Mouse (Mus musculus) kidney, postnatal 14 days (tissue): ENCODE measurements around the gene Wipi1.
"Not testable (repeated sequence)": the region's sequence is repeated elsewhere in the genome, so short reads cannot be mapped to it uniquely, and the experiment has no call there.

Source experiments
- DNase-seq: peaks from one replicate; pipeline ENCODE4 v3.0.0; 2022; ENCODE audit warnings: mixed read lengths

The Wipi1 gene

DNA sequence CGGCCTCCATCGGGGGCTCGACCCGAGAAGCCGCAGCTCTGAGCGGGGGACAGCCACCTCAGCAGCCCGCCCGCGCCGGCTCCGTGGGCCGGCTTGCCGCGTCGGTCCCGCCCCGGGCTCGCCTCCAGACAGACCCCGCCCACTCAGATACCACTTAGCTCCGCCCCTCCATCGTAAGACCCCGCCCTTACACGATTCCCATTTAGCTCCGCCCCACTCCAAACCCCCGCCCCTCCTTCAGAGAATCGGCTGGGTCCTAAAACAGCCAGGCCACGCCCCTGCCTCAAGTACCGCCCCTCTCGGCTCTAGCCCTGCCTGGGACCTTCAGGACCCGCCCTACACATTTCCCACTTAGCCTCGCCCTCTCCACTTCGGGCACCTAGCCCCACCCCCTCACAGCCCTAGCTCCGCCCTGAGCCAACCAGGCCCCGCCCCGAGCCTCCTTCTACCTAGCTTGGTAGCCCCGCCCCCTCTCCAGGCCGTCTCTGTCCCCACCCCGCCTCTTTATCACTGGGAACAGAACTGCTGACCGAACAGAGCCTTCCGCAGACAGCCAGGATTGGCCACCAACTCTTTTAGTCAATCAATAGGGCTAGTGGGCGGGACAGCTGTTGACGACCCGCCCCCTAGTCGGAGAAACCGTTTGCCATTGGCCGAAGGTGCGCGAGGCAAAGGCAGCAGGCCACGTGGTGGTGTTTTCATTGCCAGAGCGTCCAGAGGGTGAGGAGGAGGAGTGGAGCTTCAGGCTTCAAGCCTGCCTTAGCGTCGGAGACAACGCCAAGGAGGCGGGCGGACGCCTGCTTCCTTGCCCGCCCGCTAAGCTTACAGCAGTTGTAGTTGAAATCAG lies at the start of gene Wipi1:
Wipi1 (minus strand) TSS at position 665 of the 847 bp plus-strand sequence.
- peak; percentile 100 for DNase-seq

DNA sequence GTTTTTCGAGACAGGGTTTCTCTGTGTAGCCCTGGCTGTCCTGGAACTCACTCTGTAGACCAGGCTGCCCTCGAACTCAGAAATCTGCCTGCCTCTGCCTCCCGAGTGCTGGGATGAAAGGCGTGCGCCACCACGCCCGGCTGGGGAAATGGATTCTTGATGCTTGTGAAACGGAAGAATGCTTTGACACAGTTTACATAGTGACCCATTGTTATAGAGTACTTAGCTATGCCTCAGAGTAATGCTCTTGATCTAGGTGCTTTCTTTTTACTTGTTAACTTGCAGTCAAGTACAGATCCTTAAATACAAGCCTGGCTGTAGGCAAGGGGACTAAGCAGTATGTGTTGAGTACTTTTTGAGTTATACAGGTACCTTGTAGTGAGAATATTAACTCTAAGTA lies 48.8 kb upstream of the Wipi1 start:
- not testable (repeated sequence) for DNase-seq

DNA sequence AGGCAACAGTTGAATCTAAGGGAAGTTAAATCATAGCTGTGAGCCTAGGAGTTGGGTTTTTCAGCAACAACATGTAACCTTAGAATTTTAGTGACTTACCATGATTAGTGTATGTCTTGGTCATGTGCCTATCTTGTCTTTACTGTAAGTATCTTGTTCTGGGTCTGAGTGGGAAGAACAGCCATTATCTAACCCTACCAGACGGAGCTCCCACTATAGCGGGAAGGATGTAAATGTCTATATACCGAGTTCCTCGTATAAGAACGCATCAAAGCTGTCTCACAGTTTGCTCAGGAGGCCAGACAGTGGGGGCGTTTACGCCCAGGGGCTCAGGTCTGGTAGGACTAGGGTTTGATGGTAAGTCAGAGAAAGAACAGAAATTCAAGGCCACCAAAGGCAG lies 44.5 kb upstream of the Wipi1 start:
- DNase-seq = no peak

DNA sequence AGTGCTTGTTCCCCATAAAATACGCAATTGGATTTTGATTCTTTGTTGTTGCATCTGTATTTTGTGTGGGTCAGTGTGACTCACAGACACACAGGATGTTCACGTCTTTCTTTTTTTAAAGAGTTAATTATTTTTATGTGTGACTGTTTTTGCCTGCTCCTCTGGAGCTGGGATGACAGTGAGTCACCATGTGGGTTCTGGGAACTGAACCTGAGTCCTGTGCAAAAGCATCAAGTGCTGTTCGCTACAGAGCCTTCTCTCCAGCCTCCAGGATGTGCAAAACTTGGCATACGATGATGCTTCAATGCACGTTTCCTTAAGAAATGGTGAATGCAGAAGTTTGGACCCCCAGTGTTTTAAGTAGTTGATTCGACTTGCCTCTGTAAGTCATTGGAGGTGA lies 42.8 kb upstream of the Wipi1 start:
- no peak for DNase-seq

DNA sequence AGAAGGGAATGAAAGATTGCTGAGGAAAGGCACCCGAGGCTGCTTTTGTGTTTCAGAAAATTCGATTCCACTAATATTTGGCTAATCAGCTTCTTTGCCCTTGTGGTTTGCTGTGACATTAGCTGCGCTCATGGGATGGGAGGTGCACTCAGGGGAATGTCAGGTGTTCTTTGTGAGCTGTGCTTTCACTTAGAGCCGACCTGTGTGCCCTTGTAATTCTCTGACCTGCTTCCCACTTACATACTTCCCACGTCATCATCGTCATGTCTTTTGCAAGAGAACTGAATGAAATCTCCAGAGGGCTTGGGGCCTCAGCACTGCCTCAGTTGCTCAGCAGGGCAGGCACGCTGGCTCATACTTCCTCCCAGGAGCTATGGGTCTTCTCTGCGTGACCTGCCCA lies 41.4 kb upstream of the Wipi1 start:
- no peak for DNase-seq

DNA sequence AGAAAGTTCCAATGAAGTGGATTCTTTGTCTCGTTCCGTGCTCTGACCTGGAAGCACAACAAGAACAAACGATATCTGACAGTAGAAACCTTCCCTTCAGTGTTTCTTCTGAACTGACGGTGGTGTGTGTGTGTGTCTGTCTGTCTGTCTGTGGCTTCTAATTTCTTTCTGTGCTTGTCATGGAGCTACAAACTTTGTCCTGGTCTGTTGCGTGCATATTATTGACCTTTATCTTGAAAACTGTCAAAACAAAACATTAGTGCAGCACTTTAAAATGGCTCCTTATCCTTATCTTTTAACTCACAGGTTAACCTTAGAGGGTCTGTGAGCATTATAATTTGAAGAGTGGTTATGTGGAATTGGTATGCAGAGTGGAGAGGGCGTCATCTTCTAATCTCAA lies 40.7 kb upstream of the Wipi1 start:
- DNase-seq = no peak

DNA sequence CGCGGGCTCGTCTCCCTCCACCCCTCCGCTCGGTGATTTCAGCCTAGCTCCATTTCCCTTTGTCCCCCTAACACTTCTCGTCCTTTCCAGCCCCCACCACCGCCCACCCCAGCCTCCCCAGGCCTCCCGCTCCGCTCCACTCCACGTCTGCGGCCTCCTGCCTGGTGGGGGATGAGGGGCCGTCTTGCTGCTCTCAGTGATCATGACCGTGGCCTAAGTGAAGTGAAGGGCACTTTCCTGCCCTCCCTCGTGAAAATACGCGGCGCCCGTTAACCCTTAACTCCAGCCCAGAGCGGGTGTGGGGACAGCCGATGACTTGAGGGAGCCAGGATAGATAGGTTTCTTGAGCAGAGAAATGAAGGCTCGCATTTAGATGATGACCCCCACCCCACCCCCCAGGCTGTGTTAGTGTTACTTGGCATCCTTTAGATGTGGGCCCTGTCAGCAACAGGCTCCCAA lies 39.8 kb upstream of the Wipi1 start:
- DNase-seq = peak; percentile 57

DNA sequence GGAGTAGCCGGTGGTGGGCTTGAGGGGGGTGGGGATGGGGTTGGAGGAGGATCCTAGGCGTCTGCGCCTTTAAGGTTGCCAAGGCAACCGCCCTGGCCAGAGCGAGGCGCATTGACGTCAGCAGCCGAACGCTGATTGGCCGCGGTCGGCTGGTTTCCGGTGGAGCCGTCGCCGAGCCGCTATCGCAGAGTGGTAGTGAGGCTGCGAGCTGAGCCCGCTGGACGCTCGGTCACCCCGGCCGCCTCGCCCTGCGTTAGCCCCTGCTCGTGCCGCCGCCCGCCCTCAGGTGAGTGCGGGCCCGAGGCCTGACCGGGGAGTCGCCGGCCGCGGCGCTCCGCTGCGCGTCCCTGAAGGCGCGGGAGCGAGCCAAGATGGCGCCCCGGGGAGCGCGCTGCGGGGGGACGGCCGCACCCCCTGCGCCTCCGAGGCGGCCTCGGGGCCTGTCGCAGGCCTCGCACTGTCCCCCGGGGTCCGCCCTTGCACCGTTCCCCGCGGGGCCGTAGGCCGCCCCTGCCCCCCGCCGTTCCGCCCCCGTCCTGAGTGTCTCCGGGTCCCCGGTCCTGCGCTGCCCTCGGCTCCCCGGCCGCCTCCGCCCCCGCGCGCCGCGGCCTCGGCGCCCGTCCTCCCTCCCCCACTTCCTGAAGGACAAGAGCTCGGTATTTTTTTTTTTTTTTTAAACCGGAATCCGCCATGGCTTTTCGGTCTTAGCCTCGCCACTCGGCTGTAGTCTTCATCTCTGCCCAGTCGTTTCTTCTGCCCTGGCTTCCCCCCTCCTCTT lies 39.2 kb upstream of the Wipi1 start:
- peak; percentile 97 for DNase-seq

DNA sequence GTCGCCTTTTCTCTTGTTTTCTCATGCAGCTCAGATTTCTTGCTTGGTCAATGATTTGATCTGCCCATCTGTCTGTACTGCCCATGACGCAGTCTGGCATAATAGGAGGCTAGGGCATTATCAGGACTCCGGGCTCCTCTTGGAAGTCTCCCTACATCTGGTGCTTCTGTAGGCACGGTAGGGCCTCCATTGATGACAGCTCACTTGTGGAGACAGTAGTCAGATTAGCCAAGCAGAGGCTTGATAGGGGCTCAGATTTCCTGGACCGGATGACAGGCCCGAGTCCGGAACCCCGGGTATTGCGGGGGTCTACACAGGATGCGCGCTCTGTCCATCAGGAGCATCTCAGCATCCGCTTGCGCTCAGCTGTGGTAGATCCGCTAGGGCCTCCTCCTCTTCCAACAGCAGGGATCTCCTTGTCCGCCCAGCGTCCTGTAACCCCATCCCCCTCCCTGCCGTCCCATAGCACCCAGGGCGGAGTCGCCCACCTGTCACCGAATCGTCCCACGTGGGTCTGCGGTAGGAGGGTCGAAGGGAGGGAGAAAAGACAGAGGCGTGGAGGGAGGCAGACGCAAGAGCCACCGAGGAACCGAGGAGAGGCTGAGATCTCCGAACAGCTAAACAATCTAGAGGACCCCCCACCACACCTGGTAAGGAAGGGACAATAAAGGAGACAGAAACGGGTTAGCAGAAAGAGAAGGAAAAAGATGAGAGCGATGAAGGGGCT lies 38.4 kb upstream of the Wipi1 start:
- DNase-seq = peak; percentile 84

DNA sequence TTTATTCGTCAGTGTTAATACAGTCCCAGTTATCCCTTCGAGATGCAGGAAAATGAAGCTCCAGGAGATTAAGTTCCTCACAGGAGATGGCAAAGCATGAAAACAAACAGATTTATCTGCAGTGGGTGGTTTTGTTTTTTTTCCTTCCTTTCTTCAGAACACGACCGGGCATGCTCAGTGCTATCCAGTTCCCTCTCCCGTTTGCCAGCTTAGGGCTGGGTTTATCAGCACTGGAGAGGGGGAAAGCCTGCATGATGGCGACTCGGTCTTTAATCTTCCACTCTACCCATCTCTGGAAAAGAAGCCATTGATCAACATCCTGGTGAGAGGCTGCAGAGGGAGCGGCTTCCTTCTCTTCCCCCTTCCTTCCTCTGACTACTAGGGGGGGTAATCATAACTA lies 37.4 kb upstream of the Wipi1 start, which contains the start of gene Prkar1a:
Prkar1a (plus strand) TSS at position 200 of the 400 bp plus-strand sequence.
- DNase-seq = no peak

DNA sequence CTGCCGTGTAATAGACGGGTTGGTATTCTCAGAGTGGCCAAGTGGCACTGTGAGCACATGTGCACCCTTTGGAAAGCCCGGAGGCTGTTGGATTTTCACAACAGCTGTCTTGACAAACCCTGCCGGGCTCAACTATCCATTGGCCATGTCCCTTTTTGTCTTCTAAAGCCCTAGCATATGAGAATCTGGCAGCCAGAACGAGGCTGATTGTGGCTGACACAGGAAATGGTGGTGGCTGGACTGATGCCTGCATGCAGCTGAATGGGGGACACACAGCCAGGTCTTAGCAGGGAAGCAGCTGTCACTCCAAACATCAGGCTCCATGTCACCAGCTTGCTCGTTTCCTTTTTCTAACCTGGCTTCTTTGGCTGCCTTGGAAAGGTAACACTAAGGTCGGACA lies 36.7 kb upstream of the Wipi1 start:
- DNase-seq = peak; percentile 62

DNA sequence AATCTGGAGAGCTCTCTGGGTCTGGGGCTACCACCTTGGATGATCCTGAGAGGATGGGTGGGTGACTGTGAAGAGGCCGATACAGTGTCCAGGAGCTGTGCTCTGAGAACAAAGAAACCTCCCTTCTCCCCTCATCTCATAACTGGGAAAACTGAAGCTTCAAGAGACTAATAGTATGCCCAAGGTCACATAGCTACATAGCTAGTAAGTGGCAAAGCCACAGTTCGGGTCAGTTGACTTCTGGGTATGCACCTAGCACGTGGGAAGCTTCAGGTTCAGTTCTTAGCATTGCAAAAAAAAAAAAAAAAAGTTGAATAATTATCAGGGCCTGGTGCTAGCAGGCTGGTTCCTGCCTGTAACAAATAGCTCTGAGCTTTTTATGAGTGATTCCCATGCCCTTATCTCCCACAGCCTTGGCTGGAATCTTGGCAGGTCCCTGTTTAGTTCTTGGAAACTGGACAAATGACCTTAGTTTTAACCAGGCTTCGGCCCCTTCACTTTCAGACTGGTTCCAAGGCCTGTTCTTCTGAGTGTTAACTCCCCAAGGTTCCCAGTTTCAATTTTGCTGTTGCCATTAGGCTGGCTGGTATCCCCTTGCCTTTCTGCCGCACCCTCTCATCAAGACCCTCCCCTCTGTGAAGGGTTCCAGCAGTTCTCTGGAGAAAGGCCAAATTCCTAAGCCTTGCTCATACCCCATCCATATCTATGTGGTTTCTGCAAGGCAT lies 29.9 kb upstream of the Wipi1 start:
- DNase-seq = peak; percentile 61

DNA sequence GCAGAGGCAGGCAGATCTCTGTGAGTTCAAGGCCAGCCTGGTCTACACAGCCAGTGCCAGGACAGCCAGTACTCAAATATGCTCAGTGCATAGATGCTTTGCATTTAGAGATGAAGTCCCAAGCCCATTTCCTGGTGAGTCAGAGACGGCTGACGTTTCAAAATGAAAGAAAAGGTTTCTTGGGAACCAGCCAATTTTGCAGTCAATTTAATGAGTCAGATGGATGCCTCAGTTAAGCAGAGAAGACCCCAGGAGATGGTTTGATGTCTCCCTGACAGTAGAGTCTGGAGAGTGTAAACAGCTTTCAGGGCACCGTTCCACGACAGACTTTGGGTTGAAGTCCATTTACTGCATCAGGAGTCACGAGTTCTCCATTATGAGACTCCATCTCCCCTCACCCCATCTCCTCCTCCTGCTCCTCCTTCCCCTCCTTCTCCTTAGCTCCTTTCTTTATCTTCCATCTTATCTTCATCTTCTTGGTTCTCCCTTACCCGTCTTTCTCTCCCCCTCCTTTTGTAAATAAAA lies 24.2 kb upstream of the Wipi1 start:
- no peak for DNase-seq

DNA sequence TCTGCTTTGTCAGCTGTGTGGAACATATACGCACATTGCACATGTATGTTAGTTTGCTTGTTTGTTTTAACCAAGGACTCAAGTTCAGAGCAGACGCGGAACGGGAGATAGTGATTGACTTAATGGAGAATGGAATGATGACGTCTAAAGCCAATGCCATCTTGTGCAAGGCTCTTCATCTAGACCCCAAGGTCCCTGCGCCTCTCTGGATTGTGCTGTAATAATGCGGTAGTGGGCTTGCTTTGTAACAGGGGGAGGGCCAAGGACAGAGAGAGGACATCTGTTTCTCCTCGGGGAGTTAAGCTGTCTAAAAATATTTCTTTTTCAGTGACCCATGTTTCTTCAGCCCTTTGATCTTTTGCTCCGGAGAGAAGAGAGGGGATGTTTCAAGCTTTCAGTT lies 23.2 kb upstream of the Wipi1 start:
- no peak for DNase-seq

DNA sequence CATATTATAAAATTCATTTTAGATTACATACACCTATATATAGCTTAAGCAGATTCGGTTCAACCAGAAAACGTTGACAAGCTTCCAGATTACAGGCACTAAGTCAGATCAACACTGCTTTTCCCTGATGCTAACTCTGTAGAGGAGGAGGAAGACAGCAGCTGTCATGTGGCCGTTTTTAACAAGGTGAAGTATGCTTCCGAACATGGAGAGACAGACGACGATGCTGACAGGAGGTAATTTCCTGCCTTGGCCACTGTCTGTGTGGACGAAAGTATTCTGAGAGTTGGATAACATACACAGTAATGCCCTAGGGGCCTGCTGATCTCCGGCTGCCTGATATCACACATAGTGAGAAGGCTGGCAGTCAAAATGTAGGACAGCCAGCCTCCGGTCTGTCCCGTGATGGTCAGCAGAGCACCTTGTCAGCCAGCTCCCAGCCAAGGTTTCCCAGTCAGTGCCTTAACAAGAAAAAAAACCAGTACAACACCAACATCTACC lies 17.3 kb upstream of the Wipi1 start:
- DNase-seq = no peak

DNA sequence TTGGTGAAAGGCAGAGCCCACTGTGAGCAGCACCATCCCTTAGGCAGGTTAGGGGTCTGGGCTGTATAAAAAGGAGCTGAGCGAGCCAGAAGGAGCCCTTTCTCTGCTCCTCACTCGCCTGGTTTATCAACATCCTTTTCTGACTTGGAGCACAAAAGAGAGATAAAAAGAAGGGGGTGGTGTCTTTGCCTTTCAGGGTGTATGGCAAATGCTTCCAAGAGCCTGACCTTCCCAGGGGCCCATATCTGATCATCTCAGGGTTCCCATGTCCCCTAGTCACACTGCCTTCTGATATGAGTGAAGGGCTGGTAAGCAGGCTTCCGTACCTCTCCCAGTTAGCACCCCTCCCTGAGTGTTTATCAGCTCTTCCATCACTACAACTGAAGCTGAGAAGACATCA lies 16.3 kb upstream of the Wipi1 start:
- no peak for DNase-seq

DNA sequence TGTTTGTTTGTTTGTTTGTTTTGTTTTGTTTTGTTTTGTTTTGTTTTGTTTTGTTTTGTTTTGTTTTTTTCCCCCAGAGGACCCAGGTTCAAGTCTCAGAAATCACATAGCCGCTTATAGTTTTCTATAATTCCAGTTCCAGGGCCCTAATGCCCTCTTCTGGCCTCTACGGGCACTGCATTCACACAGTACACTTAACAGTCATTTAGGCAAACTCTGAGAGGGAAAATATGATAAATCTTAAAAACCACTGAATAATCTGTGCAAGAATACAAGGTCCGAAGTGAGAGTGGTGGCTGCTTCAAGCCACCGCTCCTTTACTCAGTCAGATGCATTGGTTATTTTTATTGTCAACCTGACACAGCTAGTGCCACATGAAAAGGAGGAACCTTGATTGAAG lies 15.9 kb upstream of the Wipi1 start:
- DNase-seq = no peak

DNA sequence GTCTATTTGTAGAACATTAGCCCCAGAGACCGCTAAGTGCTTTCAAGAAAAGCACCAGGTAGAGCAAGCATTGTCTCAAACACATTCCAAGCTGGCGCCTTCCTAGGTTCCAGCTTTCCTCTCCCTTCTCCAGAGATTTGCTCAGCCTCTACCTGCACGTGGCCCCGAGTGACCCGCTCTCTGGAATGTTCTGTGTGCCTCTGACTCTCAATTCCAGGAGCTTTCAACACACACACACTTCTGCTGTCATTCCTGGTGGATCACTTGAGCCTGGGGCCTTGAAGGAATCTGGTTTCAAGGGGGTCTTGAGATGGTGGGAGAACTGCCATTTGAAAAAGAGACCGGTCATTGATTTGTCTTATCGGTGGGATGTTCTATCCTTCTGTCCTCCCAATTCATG lies 11.5 kb upstream of the Wipi1 start:
- no peak for DNase-seq

DNA sequence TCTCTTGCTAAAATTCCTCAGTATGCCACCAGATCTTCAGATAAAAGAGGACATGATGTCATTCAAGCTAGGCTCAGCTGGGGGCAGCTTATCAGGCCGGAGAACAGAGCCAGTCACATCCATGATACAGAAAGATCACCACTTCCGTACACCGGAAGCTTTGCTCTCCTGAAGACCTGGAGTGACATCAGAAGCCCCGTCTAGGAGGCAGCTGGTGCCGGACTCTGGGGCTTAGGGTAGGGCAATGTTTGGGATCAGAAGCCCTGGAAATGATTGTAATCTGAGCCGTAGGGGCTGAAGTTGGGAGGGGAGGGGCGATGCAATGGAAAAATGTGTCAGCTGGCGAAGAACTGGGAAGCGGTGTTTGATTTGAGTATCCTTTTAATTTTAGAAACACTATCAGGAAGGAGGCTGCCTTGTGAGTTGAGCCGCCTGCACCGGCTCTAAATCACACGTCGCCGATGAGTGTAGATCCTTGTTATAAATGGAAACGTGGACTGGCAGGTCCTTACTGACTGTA lies 10.8 kb upstream of the Wipi1 start:
- DNase-seq = peak; percentile 57

DNA sequence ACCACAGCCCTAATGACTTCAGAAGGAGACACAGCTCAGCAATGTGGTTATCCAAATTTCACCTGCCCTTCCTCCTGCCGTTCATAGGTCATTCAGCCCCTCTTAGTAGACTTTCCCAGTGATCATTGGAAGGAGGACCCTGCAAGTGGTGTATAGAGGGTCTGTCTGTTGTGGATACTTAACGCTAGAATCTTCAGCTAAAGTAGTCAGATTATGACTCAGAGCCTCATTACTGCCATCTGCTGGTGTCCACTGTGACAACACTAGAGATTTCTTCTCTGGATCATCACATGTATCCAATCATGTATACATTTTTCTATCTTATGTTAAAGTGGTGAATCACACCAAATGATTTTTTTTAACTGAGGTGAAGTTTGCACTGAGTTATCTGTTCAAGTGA lies 9.4 kb upstream of the Wipi1 start:
- DNase-seq = peak; percentile 59

DNA sequence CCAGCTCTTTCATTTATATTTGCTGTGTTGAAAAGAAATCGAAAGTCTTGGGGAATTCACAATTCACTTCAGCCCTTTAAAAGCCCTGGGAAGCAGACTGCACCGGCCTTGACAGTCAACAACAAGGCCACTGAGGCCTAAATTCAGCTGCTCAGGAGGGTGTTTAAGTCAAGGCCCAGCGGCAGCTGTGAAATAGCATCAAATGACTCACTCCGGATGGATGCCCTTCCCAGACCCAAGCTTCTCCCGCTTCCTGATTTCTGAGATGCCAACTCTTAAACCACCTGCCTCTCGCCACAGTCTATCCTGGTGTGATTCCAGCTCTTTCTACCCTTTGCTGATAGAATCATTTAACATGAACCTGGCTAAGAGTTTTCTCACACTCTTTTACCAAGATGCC lies 8.6 kb upstream of the Wipi1 start:
- no peak for DNase-seq

DNA sequence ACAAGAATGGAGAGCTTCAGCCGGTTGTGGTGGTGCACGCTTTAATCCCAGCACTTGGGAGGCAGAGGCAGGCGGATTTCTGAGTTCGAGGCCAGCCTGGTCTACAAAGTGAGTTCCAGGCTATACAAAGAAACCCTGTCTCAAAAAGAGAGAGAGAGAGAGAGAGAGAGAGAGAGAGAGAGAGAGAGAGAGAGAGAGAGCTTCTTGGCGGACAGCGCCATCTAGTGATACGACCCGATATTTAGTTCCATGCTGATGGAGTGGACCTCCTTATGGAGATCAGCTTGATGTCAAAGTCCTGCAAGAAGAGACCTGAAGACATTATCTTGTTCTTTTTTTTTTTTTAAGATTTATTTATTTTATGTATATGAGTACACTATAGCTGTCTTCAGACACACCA lies 7.3 kb upstream of the Wipi1 start:
- peak; percentile 71 for DNase-seq
